Mouse (Mus musculus) cerebellum, adult 2 months (tissue): ENCODE measurements around the gene Rnf130.

Experiments used
- CTCF ChIP-seq: fragments of 200-500 bp; IDR thresholded peaks from 2 replicates; pipeline ENCODE4 v1.5.1; 2011; ENCODE audit warnings: low read depth, mild to moderate bottlenecking, control low read depth, low read length, moderate library complexity, borderline replicate concordance; ENCODE audit not compliant: insufficient read depth
- POLR2A ChIP-seq: fragments of 200-500 bp; IDR thresholded peaks from 2 replicates; pipeline ENCODE4 v1.6.1; 2011; ENCODE audit warnings: low read length, control low read depth, borderline replicate concordance; ENCODE audit not compliant: insufficient read depth

DNA sequence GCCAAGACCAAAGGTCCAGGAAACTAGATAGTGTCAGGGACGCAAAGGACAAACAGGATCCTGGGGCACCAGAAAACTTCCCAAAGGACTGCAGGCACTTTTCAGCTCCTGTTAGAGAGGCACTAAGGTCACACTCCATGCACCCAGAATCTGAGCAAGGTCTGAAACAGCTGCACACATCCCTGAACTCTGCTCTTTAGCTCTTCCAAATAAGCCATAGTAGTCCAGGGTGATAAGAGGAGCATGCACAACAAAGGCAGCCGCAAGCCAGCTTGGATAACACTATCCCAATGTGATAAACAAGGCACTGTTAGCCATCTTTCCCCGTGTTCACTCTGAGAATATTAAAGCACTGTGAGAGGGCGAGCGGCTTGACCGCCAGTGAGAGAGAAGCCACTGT is 78.9 kb downstream of the Rnf130 start:
- no peak for TF ChIP-seq POLR2A
- TF ChIP-seq CTCF = no peak
